Mouse (Mus musculus) lung, postnatal 0 days (tissue): ENCODE results near the gene Tex35.

Experiments
- CTCF ChIP-seq: IDR thresholded peaks from 2 replicates; pipeline ENCODE4 v1.5.1; 2016; ENCODE audit warnings: antibody characterized with exemption, mild to moderate bottlenecking
- EP300 ChIP-seq: IDR thresholded peaks from 2 replicates; pipeline ENCODE4 v1.6.1; 2016; ENCODE audit warnings: antibody characterized with exemption, mild to moderate bottlenecking, control low read depth

DNA sequence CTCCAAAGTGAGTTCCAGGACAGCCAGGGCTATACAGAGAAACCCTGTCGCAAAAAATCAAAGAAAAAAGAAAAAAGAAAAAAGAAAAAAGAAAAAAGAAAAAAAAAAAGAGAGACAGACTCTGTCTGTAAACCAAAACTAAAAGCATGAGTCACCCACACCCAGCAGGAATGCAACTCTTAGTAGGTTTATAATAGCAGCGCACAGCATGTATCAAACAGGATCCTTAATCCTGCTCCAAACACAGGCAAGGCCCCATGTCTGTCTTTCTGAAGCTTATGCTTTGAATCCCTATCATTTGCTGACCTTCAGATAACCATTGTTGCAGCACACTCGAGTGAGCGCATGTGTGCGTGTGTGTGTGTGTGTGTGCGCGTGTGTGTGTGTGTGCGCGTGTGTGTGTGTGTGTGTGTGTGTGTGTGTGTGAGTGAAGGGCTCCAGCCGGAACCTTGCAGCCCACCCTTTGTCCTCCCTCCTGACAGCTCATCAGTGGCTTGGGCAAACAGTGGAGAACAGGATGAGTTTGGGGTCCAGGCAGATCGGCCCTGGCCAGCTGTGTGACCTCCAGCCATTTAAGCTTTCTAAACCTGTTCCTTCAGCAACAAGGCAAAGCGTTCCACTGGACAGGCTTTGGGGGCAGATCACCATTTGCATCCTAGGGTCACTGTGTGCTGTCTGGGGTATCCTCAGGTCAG is 47.9 kb downstream of the Tex35 start:
- TF ChIP-seq CTCF (no peak), EP300 (no peak)
